Mouse (Mus musculus): ENCODE measurements around the gene Lrrc43.

DNA sequence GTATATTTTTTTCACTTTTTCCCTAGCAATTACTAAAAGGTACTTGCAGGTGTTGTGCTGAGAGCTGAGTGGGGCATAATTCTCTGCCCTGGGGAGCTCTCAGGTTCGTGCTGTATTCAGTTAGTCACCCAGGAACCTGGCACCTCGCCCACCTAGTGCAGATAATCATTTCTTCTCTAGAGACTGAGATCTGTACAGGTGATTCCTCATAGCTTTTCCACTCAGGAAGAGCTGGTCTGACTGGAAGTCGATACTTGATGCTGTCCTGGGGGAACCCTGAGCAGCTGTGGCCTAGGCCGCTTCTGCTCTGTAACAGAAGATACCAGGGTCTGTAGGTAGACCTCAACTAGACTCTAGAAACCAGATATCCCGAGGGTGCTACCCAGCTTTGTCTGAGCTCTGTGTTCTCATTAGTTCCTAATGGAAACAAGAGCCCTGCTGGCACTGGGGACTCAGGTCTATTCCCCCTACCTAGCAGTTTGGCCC is 44.2 kb upstream of the Lrrc43 start:
- TF ChIP-seq POLR2A (IDR thresholded peaks at IDR 0.05; ENCODE audit: insufficient read depth, low read depth, low read length) (no peak), CTCF (IDR thresholded peaks at IDR 0.05; ENCODE audit: insufficient read depth, low read depth, low read length) (no peak)

Data from olfactory bulb, adult 2 months (tissue).